Mouse (Mus musculus): ENCODE data around the gene Grasp. TPM values are rescaled to one million over a fixed set of nuclear protein-coding genes. Genes with fewer than 3 reads are reported as not detected.

The Grasp gene
- polyA plus RNA-seq, 1 experiment from 2014 or later, result 7.9 TPM

- H3K4me2 ChIP-seq, result peak overlapping the region; percentile 21; the same call in 1 of the 2 replicates
- H3K36me3 ChIP-seq, result peaks cover 50% of the 10 kb centered on the region
- H3K27ac ChIP-seq, result 0 out of 2 replicates have a peak overlapping the region, but pooled peaks have one; percentile 20
- peaks cover 11% of the 10 kb centered on the region; the same call in 1 of the 2 replicates for H3K27me3 ChIP-seq
- no peaks in the 10 kb centered on the region for H3K9me3 ChIP-seq
- peaks cover 60% of the 10 kb centered on the region for H3K4me1 ChIP-seq (replicated peaks)
- H3K4me3 ChIP-seq (replicated peaks), result no peak overlapping the region
- no peak for ATAC-seq (ENCODE audit: insufficient number of reproducible peaks, insufficient read depth, low FRiP score, low TSS enrichment, low read depth)
- peak overlapping the region; percentile 38; the same call in 1 of the 2 replicates for H3K9ac ChIP-seq (replicated peaks)
- 77% methylated on average over 23 of the region's 23 CpGs for WGBS
Measured at GRCm38 (mm10) chr15:101230995-101231647, 7.1 kb downstream of the Grasp start.

DNA sequence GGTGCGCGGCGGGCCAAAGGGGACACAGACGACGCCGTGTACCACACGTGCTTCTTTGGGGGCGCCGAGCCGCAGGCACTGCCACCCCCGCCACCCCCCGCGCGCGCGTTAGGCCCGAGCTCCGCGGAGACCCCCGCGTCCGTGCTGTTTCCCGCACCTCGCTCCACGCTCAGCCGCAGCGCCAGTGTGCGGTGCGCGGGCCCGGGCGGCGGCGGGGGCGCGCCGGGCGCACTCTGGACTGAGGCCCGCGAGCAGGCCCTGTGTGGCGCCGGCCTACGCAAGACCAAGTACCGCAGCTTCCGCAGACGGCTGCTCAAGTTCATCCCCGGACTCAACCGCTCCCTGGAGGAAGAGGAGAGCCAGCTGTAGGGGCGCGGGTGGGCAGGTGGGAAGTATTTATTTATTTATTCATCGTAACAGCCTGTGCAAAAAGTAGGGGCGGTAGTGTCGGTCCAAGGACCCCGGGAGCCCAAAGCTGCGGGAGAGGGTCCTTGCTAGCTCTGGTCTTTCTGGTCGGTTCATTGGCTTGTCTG, 7.7 kb downstream of the Grasp start:
- 0 out of 2 replicates have a peak overlapping the region, but pooled peaks have one; percentile 20 for H3K27ac ChIP-seq
- H3K36me3 ChIP-seq, result peaks cover 50% of the 10 kb centered on the region
- H3K9me3 ChIP-seq, result no peaks in the 10 kb centered on the region
- no peak overlapping the region for H3K4me3 ChIP-seq (replicated peaks)
- peak overlapping the region; percentile 21; the same call in 1 of the 2 replicates for H3K4me2 ChIP-seq
- H3K27me3 ChIP-seq, result peaks cover 11% of the 10 kb centered on the region; the same call in 1 of the 2 replicates
- peak overlapping the region; percentile 38; the same call in 1 of the 2 replicates for H3K9ac ChIP-seq (replicated peaks)
- no peak for ATAC-seq (ENCODE audit: insufficient number of reproducible peaks, insufficient read depth, low FRiP score, low TSS enrichment, low read depth)
- 50% methylated on average over 56 of the region's 56 CpGs for WGBS
- H3K4me1 ChIP-seq (replicated peaks), result peaks cover 61% of the 10 kb centered on the region

DNA sequence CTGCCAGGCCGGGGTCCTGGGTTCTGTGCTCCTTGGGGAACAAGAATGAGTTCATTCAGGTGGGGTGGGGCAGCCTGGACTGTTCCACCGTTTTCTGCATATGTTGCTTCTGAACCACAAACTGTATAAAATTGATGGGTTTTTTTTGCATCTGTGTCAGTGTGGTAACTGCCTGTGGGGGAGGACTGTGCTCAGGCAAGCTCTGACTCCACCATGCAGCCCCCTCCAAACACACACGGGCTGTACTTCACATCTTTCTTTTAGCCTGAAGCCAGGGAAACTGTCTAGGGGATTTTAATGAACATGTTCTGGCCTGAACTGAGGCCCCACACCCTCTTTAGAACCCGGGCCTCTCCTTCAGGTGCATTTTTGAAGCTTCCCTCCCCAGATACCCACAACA, 8.6 kb downstream of the Grasp start:
- H3K36me3 ChIP-seq, result peaks cover 50% of the 10 kb centered on the region
- H3K27ac ChIP-seq, result no peak overlapping the region

DNA sequence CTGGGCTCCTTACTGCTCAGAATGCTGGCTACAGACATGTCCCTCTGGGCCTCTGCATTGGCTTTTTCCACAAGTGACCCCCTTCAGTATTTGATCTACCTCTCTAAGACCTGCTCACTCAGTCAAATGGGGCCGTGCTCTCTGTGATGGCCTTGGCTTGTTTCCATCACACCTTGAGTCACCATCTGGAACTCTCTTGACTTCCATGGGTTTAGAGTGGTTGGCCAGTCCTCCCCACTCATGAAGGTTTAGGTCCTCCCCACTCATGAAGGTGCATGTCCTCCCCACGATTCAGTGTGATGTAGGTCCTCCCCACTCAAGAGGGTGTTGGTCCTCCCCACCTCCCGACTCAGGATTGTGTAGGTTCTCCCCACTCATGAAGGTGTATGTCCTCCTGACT, 9.2 kb downstream of the Grasp start:
- Histone ChIP-seq H3K27ac (0 out of 2 replicates have a peak overlapping the region, but pooled peaks have one; percentile 53), H3K4me2 (no peak overlapping the region), H3K36me3 (peaks cover 50% of the 10 kb centered on the region), H3K9ac (replicated peaks) (no peak overlapping the region), H3K4me3 (replicated peaks) (no peak overlapping the region), H3K4me1 (replicated peaks) (peaks cover 47% of the 10 kb centered on the region), H3K27me3 (peaks cover 11% of the 10 kb centered on the region; the same call in 1 of the 2 replicates), H3K9me3 (no peaks in the 10 kb centered on the region)
- WGBS, result 83% methylated on average over 3 of the region's 3 CpGs
- ATAC-seq (ENCODE audit: insufficient number of reproducible peaks, insufficient read depth, low FRiP score, low TSS enrichment, low read depth), result no peak

More for the DNA sequence above, 8.6 kb downstream of the Grasp start:
- Histone ChIP-seq H3K27me3 (peaks cover 11% of the 10 kb centered on the region; the same call in 1 of the 2 replicates), H3K4me1 (replicated peaks) (peaks cover 53% of the 10 kb centered on the region), H3K4me2 (no peak overlapping the region), H3K9me3 (no peaks in the 10 kb centered on the region), H3K4me3 (replicated peaks) (no peak overlapping the region), H3K9ac (replicated peaks) (no peak overlapping the region)
- ATAC-seq (ENCODE audit: insufficient number of reproducible peaks, insufficient read depth, low FRiP score, low TSS enrichment, low read depth), result no peak
- 59% methylated on average over 4 of the region's 4 CpGs for WGBS

DNA sequence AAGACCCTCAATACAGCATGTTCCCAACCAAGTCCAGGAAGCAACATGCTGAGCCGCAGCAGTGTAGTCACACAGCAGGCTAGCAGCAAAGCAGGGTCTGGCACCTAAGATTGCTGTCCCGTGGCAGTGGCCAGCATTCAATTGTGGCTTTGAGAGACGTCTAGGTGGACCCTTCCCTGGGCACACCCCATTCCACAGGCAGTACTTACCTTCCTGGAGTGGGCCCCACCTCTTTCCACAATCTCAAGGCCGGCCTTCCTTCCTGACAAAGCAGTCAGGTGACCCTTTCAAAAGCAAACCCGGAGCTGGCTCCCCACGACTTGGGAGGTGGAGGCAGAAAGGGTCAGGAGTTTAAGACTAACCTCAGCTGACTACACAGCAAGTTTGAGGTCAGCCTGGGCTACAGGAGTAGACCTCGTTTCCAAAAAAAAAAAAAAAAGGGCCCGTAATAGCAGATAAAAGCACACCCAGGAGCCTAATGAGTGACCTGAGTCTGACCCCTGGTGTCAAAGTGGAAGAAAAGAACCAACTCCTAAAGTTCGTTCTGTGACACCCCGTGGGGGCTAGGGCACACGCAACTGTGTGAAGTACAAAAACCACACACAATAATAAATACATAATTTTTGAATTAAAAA, 9.8 kb downstream of the Grasp start:
- no peak for ATAC-seq (ENCODE audit: insufficient number of reproducible peaks, insufficient read depth, low FRiP score, low TSS enrichment, low read depth)

DNA sequence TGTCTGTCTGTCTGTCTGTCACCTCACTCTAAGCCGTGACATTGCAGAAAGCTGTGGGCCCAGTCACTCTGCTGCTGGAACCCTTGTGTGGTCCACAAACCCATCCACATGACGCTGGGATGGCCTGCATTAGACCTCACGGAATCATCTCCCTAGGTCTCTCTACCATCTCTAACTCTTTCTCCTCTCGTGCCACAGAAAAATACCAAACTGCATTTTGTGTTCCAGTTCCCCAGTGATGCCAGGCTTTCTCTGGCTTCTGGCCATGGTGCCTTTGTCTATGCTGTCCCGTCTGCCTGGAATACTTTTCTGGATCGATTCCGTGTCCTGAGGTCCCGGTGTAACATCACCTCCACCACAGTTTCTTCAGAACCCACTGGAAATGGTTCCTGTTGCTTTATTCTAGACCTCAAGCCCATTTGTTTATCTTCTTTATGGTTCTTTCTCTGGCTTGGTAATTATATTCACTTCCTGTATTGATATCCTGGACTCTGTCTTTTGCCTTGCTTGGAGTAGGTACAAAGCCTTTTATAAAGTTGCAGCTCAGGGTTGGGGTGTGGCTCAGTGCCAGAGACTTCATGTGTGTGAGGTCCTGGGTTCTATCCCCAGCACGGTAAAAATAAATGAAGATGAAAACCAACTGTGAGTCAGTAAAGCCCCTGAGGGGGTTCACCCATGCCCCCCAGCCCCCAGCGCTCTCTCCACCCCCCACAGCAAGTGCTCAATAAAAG, 10.8 kb downstream of the Grasp start:
- H3K4me1 ChIP-seq (replicated peaks), result peaks cover 45% of the 10 kb centered on the region
- H3K4me2 ChIP-seq, result no peak overlapping the region
- H3K9ac ChIP-seq (replicated peaks), result no peak overlapping the region; the same call in 1 of the 2 replicates
- WGBS, result 76% methylated on average over 10 of the region's 10 CpGs
- 0 out of 2 replicates have a peak overlapping the region, but pooled peaks have one; percentile 29 for H3K27ac ChIP-seq
- ATAC-seq (ENCODE audit: insufficient number of reproducible peaks, insufficient read depth, low FRiP score, low TSS enrichment, low read depth), result no peak
- H3K9me3 ChIP-seq, result no peaks in the 10 kb centered on the region
- peaks cover 35% of the 10 kb centered on the region for H3K36me3 ChIP-seq
- H3K4me3 ChIP-seq (replicated peaks), result no peak overlapping the region
- H3K27me3 ChIP-seq, result peaks cover 20% of the 10 kb centered on the region

More for the DNA sequence above, 9.8 kb downstream of the Grasp start:
- H3K27me3 ChIP-seq, result peaks cover 17% of the 10 kb centered on the region
- no peaks in the 10 kb centered on the region for H3K9me3 ChIP-seq
- H3K27ac ChIP-seq, result 0 out of 2 replicates have a peak overlapping the region, but pooled peaks have one; percentile 53
- peaks cover 44% of the 10 kb centered on the region for H3K4me1 ChIP-seq (replicated peaks)
- H3K4me3 ChIP-seq (replicated peaks), result no peak overlapping the region
- no peak overlapping the region for H3K9ac ChIP-seq (replicated peaks)
- H3K4me2 ChIP-seq, result no peak overlapping the region
- H3K36me3 ChIP-seq, result peaks cover 46% of the 10 kb centered on the region
- WGBS, result 26% methylated on average over 11 of the region's 11 CpGs

GRCm38 (mm10) chr15:101235342-101235698, 11.3 kb downstream of the Grasp start:
- peaks cover 45% of the 10 kb centered on the region for H3K4me1 ChIP-seq (replicated peaks)

DNA sequence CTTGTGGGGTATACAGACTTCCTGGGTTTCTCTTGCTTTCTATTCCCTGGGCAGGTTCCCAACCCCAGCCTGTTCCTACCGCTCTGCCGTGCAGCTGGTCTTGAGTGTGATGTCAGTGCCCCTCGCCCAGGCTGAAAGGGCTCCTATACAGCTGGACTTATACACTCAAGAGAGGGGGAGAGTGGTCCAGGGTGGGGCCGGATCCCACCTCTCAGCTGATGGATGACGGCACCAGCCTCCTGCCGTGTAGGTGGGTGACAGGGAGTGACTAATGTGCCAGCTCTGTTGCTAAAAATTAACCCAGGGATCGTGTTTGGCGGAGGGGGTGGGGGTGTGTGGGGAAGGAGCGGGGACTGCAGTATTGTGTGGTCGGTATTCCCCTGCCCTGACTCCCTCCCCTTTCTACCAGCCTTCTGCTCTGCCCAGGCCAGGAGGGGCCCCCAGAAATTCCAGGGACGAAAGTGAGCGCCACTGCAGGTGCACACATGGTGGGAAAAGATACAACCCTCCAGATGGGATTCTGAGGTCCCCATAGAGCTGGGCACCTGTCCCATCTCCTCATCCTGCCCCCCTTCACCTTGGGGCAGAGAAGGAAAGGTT, 11.8 kb downstream of the Grasp start:
- Histone ChIP-seq H3K36me3 (peaks cover 25% of the 10 kb centered on the region), H3K4me3 (replicated peaks) (no peak overlapping the region), H3K9ac (replicated peaks) (no peak overlapping the region), H3K27me3 (peaks cover 20% of the 10 kb centered on the region), H3K27ac (peak overlapping the region; percentile 29; the same call in 1 of the 2 replicates), H3K4me2 (no peak overlapping the region), H3K9me3 (no peaks in the 10 kb centered on the region), H3K4me1 (replicated peaks) (peaks cover 46% of the 10 kb centered on the region)
- ATAC-seq (ENCODE audit: insufficient number of reproducible peaks, insufficient read depth, low FRiP score, low TSS enrichment, low read depth), result 0 out of 2 replicates have a peak, but pooled peaks have one; percentile 4
- WGBS, result 32% methylated on average over 12 of the region's 12 CpGs

More at GRCm38 (mm10) chr15:101235342-101235698, 11.3 kb downstream of the Grasp start:
- Histone ChIP-seq H3K27ac (peak overlapping the region; percentile 29; the same call in 1 of the 2 replicates), H3K4me3 (replicated peaks) (no peak overlapping the region), H3K4me2 (no peak overlapping the region), H3K9me3 (no peaks in the 10 kb centered on the region), H3K36me3 (peaks cover 30% of the 10 kb centered on the region), H3K9ac (replicated peaks) (no peak overlapping the region; the same call in 1 of the 2 replicates), H3K27me3 (peaks cover 20% of the 10 kb centered on the region)
- no peak for ATAC-seq (ENCODE audit: insufficient number of reproducible peaks, insufficient read depth, low FRiP score, low TSS enrichment, low read depth)
- 33% methylated on average over 5 of the region's 5 CpGs for WGBS

GRCm38 (mm10) chr15:101236878-101237277, 12.9 kb downstream of the Grasp start:
- ATAC-seq (ENCODE audit: insufficient number of reproducible peaks, insufficient read depth, low FRiP score, low TSS enrichment, low read depth), result no peak
- H3K27me3 ChIP-seq, result peaks cover 9% of the 10 kb centered on the region
- no peaks in the 10 kb centered on the region for H3K9me3 ChIP-seq
- peaks cover 14% of the 10 kb centered on the region for H3K36me3 ChIP-seq
- H3K4me3 ChIP-seq (replicated peaks), result no peak overlapping the region
- H3K4me2 ChIP-seq, result no peak overlapping the region
- 8% methylated on average over 3 of the region's 3 CpGs for WGBS
- peaks cover 46% of the 10 kb centered on the region for H3K4me1 ChIP-seq (replicated peaks)
- no peak overlapping the region for H3K27ac ChIP-seq
- no peak overlapping the region for H3K9ac ChIP-seq (replicated peaks)

GRCm38 (mm10) chr15:101238885-101239511, 15.0 kb downstream of the Grasp start:
- Histone ChIP-seq H3K4me1 (replicated peaks) (peaks cover 34% of the 10 kb centered on the region), H3K27ac (no peak overlapping the region)

More at GRCm38 (mm10) chr15:101238885-101239511, 15.0 kb downstream of the Grasp start:
- H3K4me3 ChIP-seq (replicated peaks), result peak overlapping the region; percentile 35
- peak overlapping the region; percentile 65 for H3K4me2 ChIP-seq
- WGBS, result 6% methylated on average over 28 of the region's 28 CpGs
- peaks cover 9% of the 10 kb centered on the region for H3K27me3 ChIP-seq
- H3K9me3 ChIP-seq, result no peaks in the 10 kb centered on the region
- H3K9ac ChIP-seq (replicated peaks), result no peak overlapping the region; the same call in 1 of the 2 replicates
- ATAC-seq (ENCODE audit: insufficient number of reproducible peaks, insufficient read depth, low FRiP score, low TSS enrichment, low read depth), result peak; percentile 52; the same call in 1 of the 2 replicates
- no peaks in the 10 kb centered on the region for H3K36me3 ChIP-seq
